Mouse (Mus musculus): ENCODE measurements around the gene Mtf1.

- TF ChIP-seq POLR2A (IDR thresholded peaks at IDR 0.05; ENCODE audit: borderline replicate concordance, control insufficient read depth, low read depth, low read length) (no peak), CTCF (IDR thresholded peaks at IDR 0.05; ENCODE audit: control insufficient read depth, insufficient read depth, low read length) (no peak)
Measured at GRCm38 (mm10) chr4:124809136-124809883, 7.4 kb downstream of the Mtf1 start.

Data from bone marrow, adult 2 months (tissue).